Mouse (Mus musculus): ENCODE results near the gene Phf7.

The Phf7 gene

DNA sequence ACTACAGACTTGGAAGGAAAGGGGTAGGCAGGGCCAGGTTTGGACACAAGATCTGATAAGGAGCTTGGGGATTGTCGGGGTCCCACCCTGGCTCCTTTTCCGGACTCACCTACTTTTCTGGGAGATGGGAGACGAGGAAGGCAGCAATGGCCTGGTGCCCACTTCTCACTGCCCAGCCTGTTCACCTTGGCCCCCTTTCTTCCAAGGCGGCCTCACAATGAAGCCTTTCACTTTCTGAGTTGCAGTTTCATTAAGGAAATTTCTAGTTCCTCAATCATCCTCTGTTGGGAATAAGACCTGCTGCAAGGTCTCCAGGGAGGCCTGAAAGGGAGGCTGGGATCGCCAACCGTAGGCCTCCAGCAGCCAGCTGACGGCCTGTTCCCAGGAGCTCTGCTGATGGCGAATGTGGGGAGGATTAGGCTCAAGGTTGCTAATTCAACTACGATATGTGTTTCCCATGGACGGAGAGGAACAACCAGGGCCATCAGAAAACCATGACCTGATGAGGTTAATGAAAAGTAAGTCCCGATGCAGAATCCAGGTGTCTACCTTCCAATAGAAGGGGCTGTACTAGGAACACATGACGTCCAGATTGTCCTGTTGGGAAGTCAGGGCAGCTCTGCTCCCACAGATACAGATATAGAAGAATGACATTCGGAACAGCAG, 18.6 kb downstream of the Phf7 start:
- DNase-seq: no peak

DNA sequence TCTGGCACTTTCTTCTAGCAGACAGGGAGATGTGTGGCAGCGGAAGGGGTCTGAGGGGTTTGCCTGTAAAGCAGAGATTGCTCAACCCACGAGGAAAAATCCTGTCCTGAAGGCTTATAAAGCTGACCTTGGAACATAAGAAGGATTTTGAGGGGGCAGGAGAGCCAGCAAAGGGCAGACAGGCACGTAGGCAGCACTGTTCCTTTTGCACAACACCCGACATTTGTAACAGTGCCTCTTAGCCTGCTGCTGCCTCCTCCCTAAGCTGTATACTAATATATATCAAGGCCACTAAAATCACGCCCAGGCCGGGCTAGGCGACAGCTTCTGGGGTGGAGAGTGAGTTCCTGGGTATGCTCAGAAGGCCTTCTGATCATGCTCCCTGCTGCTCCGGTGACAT, 20.7 kb downstream of the Phf7 start:
- no peak for DNase-seq

DNA sequence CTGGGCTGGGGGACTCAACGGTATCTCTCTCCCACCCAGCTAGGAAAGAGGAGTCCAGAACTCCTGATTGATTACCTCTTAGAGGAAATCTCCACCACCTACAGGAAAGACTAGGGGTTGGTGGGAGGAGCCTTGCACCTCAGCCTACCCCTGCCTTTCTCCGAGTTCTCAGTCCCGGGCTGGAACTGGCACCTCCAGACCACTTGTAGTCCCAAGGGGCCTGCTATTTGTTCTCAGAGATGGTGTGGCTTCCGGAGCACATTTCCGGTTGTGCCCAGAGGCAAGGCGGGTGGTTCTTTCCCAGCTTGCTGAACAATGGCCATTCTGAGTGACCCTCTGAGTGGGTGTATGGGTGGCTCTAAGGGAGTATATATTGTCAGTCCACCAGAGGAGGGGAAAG, 22.9 kb downstream of the Phf7 start:
- DNase-seq: no peak

DNA sequence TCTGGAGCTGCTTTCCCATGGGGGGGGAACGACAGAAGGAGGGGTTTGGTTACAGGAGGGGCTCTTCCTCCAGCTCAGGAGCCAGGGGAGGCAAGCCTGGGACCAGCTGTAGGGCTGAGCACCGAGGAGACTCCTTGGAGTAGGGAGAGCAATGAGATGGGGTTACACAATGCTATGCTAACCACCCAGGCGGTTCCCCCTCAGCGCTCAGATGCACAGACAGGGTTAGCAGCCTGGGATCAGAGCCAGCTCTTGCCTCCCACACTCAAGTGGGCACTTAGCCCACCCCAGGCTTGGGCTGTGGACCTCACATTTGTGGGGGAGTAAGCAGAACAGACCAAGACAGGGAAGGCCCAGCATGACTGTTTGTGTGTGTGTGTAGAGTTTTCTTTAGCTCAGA, 24.1 kb downstream of the Phf7 start:
- DNase-seq: peak; percentile 79

DNA sequence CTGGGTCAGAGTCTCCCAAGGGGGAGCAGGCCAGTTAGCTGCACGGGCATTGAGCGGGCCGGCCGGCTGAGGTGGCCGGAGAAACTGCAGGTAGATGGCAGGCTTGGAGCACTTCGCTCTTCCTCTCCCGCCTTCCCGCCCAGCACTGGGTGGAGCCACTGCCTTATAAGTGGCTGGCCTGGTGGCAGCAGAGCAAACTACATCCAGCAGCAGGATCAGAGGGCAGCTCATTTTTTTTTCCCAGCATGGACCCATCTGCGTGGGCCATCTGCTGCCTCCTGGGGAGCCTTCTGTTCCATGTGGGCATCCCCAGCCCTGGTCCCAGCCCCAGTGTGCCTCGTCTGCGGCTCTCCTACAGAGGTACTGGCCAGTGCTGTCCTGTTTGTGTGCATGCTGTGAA, 33.5 kb downstream of the Phf7 start, which contains the start of gene Sema3g:
TSS of gene Sema3g (plus strand) at position 195 of the 400 bp plus-strand sequence.
- peak; percentile 25 for DNase-seq

DNA sequence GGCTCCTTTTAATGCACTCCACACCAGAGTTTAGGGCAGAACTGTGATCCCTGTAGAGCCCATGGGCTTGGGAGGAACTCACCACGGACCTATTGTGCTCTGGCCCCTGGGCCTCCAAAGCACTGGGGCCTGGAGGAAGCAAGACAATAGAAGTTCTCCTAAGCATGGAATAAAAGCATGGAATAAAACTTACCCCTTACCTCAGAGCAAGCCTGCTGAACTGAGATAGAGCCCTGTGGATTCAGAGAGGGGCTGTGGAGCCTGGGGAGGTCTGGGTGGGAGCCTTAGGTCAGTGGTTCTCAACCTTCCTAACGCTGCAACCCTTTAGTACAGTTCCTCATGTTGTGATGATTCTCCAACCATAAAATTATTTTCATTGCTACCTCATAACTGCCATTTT, 34.3 kb downstream of the Phf7 start, which contains the start of gene Nisch:
TSS of gene Nisch (minus strand) at position 101 of the 400 bp plus-strand sequence.
- DNase-seq: no peak

DNA sequence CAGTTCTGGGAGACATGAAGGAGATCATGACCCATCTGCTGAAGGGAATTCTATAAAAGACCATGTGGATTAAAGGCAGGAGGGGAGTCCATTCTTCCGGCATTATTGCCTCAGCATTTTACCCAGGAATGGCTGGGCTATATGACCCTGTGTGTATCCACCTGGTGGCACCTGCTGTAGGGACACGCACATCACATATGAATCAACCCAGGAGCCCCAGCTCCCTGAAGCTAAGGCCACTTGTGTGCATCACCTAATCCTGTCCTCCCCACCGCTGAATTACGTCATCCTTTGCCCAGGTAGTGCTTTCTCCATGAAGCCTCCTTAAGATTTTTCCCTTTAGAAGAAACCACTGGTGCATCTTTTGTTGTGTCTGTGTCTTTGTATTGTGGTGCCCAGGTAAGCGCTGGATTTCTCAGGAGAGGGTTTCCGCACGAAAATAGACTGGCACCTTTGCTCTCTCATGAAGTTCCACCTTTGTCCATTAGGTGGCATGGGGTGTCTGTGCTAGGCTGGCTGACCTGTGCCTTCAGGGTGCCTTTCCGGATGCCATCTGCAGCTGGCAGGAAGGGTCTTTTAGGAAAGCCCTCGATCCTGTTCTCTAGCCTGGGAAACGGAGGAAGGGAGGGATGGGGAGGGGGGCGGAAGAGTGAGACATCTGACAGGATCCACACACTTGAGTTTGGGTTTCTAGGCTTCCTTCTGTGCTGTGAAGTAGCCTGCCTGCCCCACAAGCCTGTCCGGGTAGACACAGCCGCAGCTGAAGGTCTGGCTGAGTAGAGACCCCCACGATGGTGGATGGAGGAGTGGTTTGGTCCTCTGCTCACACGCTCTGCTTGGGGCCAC, 35.7 kb downstream of the Phf7 start:
- DNase-seq: peak; percentile 41

DNA sequence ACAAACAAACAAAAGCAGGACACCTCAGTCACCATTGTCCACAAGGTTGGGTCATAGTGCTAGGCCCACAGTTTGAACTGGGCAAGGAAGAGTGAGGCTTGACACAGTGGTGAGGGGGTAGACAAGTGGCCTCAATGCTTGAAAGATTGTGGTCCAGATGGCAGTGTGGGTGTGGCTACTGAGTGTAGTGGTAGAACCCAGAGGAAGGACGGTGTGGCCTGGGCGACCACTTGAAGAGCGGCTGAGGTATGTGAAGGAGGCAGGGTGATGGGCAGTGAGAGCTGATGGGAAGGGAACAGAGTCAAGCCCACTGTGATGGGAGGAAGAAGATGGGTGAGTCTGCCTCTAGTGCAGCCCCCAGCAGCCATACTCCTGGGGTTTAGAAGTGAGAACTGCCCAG, 36.4 kb downstream of the Phf7 start:
- DNase-seq: no peak

DNA sequence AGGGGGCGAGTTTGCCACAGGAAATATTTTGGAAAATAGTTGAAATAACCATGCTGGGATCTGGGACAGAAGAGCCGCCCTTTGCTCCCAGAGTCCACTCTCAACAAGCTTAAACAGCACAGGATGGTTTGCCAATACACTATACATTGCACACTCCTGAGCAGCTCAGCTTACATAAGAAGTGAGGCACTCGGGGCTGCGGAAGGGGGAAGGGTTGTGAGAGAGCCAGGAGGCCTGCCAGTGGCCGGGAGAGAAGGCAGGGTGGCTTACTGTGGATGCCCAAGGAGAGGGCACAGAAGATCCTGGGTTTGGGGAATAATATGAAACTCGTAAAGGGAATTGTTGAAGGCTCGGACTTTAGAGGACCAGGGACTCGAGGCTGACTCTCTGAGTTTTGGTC, 37.2 kb downstream of the Phf7 start:
- DNase-seq: no peak

DNA sequence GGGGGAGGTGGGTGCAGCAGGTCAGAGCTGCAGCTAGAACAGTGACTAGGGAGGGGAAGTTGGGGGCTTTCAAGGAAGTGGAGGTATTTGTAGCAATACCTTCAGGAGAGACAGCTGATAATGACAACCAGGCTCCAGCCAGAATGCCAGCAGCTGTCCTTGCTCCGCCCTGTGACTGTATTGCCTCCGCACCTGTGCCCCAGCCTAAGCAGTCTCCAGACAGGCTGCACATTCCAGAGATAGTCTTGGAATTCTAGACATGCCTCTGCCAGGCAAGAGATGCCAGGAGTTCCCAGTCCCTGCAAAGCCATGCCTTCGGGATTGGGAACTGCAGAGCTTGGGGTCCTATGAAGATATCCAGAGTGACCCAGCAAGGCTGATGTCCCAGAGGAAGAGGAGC, 38.6 kb downstream of the Phf7 start:
- DNase-seq: no peak

DNA sequence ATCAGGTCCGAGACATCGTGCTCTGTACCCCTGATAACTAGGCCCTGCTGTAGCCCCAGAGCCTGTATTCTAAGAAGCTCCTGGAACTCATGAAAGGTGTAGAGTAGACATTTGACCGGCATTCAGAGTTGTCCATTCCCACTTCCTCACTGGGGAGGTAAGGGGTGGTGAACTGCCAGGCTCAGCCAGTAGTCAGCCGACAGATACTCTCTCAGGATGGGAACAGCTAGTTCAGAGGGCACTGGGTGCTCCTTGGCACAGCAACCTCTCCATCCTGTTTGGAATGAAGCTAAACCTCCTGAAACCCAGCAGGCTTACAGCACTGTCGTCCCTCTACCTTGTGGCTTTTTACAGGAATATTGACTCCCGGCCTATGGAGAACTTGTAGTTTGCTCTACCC, 39.3 kb downstream of the Phf7 start:
- DNase-seq: no peak

DNA sequence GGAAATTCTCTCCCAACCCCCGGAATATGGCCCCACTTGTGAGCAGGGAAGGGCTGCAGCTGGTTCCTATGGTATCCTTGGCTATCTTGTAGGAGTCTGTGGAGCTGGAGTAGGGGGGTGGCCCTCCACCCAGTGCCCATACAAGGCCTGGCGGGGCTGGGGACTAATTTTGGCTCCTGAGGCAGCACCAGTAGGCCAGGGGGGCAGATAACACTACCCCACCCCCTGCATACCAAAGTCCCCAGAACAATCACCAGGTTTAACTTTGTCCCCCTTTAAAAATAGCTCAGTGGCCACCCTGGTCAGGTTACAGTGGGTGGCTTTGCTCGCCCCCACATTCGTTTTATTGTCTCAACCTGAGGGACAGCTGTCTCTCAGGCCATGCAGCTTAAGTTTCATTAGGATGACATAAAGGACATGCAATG, 42.0 kb downstream of the Phf7 start:
- no peak for DNase-seq

DNA sequence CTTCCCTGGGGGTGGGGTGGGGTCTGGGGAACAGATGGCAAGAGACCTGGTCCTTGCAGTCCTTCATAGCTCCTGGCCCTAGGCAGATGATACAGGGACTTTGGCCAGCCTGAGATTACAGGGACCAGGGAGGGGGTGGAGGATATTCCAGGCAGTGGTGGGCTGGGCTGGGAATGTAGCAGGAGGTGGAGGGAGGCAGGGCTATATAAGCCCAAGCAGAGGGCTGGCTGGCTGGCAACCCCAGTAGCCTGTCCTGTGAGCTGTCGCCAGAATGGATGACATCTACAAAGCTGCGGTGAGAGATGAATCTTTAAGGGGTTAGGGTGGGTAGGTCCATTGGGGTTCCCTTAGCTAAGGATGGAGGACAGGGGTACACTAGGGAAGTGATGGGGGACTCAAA, 43.0 kb downstream of the Phf7 start, which contains the start of gene Tnnc1:
TSS of gene Tnnc1 (plus strand) at position 229 of the 400 bp plus-strand sequence.
- DNase-seq: no peak

DNA sequence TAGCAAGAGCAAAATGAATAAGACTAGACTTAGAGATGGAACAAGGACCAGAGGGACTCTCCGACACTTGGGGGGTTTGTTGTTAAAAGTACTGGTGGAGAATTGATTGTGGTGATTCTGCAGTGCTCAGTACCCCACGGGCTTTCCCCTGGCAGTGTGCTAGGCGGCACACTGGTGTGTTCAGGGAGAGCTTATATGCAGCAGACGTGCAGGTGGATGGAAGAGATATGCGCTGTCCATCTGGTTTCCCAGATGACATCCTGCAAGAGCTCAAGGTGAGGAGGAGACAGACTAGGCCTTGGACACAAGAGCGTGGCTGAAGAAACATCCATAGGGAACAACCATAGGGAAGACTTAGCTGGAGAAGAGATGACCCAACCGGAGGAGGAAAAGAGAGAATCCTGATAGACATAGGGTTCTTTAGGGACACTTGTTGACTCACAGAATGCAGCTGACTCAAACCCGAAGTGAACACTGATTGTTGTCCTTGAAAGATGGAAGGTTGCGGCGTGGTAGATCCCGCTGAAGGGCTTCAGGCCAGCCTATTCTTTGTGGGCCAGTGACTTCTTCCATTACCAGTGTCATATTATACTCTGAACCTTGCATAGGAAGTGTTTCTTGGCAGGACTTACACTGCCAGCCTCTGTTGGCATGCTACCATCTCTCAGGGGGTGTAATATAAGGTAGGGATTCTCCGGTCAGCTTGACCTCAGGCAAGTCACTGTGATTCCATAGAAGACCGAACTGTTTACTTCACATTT, 43.9 kb downstream of the Phf7 start:
- DNase-seq: no peak

DNA sequence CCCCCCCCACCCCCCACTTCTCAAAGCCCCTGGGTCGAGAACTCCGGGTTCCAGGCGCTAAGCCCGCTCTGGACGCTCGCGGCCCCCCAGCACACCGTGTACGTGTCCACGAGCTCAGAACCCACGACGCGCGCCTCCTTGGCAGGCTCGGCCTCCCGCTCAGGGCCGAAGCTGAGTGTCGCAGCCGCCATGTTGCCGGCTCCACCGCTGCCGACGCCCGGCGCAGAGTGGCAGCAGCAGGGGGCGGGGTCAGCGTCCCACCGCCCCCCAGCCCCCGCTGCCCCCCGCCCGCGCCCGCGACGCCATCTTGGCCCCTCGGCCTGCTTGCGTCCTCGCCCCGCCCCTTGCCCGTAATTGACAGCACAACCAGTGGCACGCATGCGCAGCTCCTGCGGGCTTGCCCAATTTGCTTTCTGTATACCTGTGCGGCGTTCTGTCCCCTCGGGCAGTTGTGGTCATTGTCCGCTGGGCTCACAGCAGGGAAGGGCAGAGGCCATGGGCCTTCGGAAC, 44.6 kb downstream of the Phf7 start:
- peak; percentile 95 for DNase-seq

DNA sequence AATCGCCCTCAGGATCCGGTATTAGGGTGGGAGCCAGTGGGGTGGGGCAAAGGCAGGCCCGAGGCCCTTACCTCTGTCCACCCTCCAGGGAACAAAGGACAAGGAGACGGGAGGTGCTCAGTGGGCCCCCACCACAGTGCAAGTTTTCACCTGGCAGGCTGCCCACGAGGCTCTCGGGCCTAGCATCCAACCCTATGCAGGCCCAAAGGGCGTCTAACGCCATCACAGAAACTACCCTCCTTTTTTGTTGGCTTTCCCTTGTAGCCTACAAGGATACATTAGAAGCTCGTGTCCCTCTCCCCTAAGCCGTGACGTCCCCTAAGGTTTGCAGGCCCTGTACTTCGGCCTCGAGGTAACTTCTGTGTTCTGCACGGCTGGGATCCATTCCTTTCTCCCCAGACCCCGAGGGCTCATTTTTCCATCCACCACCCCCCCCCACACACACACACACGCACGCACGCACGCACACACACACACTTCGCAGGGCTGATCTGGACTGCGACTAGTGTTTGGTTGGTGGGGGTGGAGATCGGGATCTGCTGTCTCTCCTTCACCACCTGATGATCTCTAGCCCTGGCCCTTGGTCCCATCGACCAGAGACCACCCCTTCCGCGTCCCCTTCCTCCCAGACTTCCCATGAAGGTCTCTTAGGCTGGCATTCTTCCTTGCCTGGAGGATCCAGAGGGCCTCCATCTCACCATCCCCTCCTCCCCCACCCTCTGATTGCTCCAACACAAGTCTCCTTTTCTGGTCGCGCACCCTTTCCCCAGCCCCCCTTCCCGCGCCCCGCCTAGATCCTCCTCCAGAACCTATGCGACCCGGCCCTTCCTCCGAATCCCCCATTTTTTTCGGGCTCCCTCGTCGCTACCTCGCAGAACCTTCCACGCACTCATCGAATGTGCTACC, 45.3 kb downstream of the Phf7 start:
- DNase-seq: peak; percentile 61

DNA sequence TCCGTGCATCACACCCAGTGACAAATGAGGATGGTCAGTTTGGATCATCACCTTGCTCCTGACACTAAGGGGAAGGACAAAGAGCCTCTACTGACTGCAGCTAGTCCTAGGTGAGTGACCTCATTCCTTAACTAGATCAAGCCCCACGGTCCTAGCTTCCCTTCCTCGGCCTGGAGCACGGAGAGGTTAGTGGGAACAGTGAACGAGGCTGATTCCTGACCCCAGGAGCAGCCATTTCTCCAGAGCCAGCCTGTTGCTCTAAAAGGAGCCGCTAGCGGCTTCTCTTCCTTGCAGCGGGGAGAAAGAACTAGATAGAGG, 45.9 kb downstream of the Phf7 start:
- DNase-seq: no peak

DNA sequence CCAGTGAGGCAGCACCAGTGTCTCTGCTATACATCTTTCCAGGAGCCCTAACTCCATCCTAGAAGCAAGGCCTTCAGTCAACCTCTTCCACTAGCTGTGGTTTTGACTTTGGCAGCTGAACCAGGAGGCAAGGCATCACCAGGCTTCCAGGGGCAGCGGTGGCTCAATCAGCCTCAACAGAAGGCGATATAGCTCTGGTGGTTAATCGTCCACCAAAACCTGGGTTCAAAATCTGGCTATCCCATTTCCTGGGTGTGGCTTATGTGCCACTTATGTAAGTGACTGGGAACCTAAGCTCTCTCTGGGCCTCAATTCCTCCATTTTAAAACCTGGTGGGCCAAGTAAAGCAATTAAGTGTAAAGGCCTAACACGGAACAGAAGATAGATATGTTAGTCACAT, 46.3 kb downstream of the Phf7 start:
- no peak for DNase-seq

DNA sequence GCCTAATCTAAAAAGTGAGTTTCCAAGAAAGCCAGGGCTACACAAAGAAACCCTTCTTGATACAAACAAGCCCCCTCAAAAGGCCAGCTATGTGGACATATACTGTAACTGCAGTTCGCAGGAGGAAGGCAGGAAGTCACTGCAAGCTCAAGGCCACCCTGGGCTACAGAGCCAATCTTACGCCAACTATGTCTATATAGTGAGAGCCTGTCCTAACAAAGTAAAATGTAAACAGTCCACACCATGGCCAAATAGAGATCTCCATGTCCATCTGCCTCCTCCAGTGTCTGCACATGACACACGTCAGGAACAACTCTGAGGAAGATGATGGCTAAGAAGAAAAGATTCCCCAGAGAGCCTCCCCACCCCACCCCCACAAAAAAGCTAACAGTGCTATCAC, 51.1 kb downstream of the Phf7 start:
- DNase-seq: no peak

DNA sequence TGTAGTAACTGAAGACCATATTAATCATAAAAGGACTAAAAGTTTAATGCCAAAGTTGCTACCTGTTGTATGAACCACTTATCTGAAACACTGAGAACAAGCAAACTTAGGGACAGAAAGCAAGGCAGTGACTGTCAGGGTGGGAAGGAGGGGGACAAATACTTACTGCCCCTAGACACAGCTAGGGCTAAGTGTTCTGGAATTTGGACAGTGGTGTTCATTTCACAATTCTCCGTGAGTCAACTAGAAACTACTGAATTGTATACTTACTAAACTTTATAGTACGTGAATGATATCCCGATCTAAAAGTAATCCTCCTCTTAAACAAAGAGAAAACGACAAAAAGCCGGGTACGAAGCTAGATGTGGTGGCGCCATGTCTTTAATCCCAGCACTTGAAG, 51.5 kb downstream of the Phf7 start:
- DNase-seq: no peak

DNA sequence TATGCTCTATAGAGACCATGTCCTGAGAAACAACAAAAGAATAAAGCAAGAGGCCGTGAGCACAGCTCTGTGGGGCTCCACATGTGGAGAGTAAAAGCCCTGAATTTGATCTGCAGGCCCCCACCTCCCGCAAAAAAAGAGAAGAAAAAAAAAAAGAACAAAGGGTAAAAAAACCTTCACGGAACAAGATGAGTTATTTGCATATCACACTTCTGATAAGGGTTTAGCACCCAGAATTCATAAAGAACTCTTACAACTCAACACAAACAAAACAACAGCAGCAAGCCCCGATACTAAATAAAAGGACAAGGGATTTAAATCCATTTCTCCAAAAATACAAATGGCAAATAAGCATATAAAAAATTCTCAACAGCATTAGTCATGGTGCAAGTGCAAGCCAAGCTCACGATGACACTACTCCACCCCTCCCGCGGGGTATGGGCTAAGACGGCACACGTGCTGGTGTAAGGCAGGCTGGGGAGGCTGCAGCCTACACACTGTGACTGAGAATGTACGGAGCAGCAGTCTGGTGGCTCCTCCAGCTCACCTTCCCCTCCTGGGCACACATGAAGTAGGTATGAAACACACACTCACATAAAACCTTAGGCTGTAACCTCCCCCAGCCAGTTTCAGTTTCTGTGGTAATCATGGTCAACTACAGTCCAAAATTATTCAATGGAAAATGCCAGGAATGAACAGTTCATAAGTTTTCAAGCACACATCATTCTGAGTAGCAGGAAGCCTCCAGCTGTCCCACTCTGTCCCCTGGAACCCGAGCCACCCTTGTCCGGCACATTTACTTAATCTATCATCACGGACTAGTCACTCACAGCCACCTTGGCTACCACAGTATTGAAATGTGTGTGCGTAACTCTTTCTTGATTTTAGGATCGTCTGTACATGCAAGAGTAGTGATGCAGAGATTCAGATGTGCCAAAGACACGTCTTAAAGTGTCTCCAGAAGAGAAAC, 53.3 kb downstream of the Phf7 start:
- DNase-seq: peak; percentile 56
